18 mouse cellular contexts compared by ENCODE assay signal in the genomic region with DNA sequence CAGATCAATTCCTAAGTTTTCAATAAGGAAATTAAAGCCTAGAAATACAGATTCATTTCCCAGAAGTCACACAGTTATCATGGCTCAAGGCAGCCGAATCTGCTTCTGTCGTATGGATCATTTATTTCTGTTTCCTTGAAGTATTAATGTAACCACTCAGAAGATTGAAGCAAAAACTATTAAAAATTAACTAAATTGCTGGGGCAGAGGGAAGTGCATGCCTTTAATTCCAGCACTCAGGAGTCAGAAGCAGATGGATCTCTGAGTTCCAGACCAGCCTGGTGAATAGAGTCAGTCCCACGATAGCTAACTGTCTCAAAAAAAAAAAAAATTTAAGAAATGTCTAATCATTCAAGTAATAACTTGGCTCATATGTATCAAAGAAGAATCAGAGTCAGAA. TPM values are rescaled to one million over a fixed set of nuclear protein-coding genes. Genes with fewer than 3 reads are reported as not detected.
DNase-seq lines count a peak whose midpoint lies in the region; ATAC-seq and TF ChIP-seq lines count a peak whose summit lies in the region.
"Had no signal": no experiment of that assay in that cellular context is flagged by ENCODE, and none has a peak within 500 bp of the region (broad histone marks: within the 10 kb centered on the region; RNA-seq: fewer than 3 reads in every experiment).

No protein-coding gene starts in this region.

- peak; percentile 52 for DNase-seq in kidney, adult 2 months
- DNase-seq in kidney, adult 9 months: peak; percentile 32
- no peak for DNase-seq in kidney, adult 18-20 months
- DNase-seq in kidney, adult 11 months: no peak
- DNase-seq: adrenal gland, adult 2 months; adrenal gland, adult 8-10 months; adrenal gland, postnatal 10 days; adrenal gland, postnatal 14 days; adrenal gland, postnatal 25 days; adrenal gland, postnatal 36 days; B cell, adult 2 months; cerebellum, adult 11 months; cerebellum, adult 11-12 months; cerebellum, adult 18-20 months had no signal

- 31% methylated on average over 3 of the region's 3 CpGs for WGBS in kidney, adult 2 months
- WGBS in kidney, embryonic 14.5 days: 70% methylated on average over 3 of the region's 3 CpGs
- 63% methylated on average over 3 of the region's 3 CpGs for WGBS in kidney, embryonic 16.5 days

- H3K9me3 ChIP-seq in kidney, embryonic 14.5 days (ENCODE audit: control insufficient read depth, low read length): no peaks in the 10 kb centered on the region
- H3K9me3 ChIP-seq in kidney, embryonic 16.5 days (ENCODE audit: low read length): no peaks in the 10 kb centered on the region

- no peak overlapping the region for H3K9ac ChIP-seq in kidney, embryonic 14.5 days (ENCODE audit: low read depth, low read length)
- no peak overlapping the region for H3K9ac ChIP-seq in kidney, embryonic 16.5 days (replicated peaks; ENCODE audit: low read length)

- no peak overlapping the region for H3K4me3 ChIP-seq in kidney, adult 2 months (ENCODE audit: insufficient read depth, low read depth, low read length)
- H3K4me3 ChIP-seq in kidney, embryonic 14.5 days (ENCODE audit: low read length): no peak overlapping the region
- no peak overlapping the region for H3K4me3 ChIP-seq in kidney, embryonic 16.5 days (ENCODE audit: low read length)

- H3K4me2 ChIP-seq in kidney, embryonic 14.5 days (replicated peaks; ENCODE audit: low read depth, low read length): no peak overlapping the region
- no peak overlapping the region for H3K4me2 ChIP-seq in kidney, embryonic 16.5 days (replicated peaks; ENCODE audit: low read depth, low read length)

- H3K36me3 ChIP-seq in kidney, adult 2 months (ENCODE audit: control insufficient read depth, insufficient read depth, low read length): peaks cover 4% of the 10 kb centered on the region; the same call in 1 of the 2 replicates
- H3K36me3 ChIP-seq in kidney, embryonic 14.5 days (ENCODE audit: control insufficient read depth, insufficient read depth, low read length): peaks cover 70% of the 10 kb centered on the region
- peaks cover 49% of the 10 kb centered on the region for H3K36me3 ChIP-seq in kidney, embryonic 16.5 days (ENCODE audit: insufficient read depth, low read length)

- ATAC-seq in kidney, embryonic 14.5 days (ENCODE audit: low FRiP score, low TSS enrichment): no peak
- peak; percentile 51; the same call in 1 of the 2 replicates for ATAC-seq in kidney, embryonic 16.5 days (ENCODE audit: low FRiP score, low TSS enrichment)
- ATAC-seq: Patski had no signal

- H3K27ac ChIP-seq in kidney, adult 2 months (ENCODE audit: insufficient read depth, low read depth, low read length): no peak overlapping the region
- H3K27ac ChIP-seq in kidney, embryonic 14.5 days (ENCODE audit: low read depth, low read length): no peak overlapping the region
- H3K27ac ChIP-seq in kidney, embryonic 16.5 days (ENCODE audit: low read length): peak overlapping the region; percentile 57; the same call in 1 of the 2 replicates

- TF ChIP-seq POLR2A in kidney, adult 2 months (IDR thresholded peaks at IDR 0.05; ENCODE audit: low read depth, low read length): no peak

- no peak for TF ChIP-seq CTCF in kidney, adult 2 months (conservative IDR thresholded peaks at IDR 0.05; ENCODE audit: insufficient read depth, insufficient read length, low read depth, low read length)

- H3K4me1 ChIP-seq in kidney, adult 2 months (ENCODE audit: control insufficient read depth, insufficient read depth, low read length): peaks cover 3% of the 10 kb centered on the region; the same call in 1 of the 2 replicates
- no peaks in the 10 kb centered on the region for H3K4me1 ChIP-seq in kidney, embryonic 14.5 days (ENCODE audit: control insufficient read depth, insufficient read depth, low read length)
- H3K4me1 ChIP-seq in kidney, embryonic 16.5 days (ENCODE audit: insufficient read depth, low read length): peaks cover under 1% of the 10 kb centered on the region; the same call in 1 of the 2 replicates

- H3K27me3 ChIP-seq in kidney, adult 2 months (replicated peaks; ENCODE audit: control insufficient read depth, insufficient read depth, low read length): no peaks in the 10 kb centered on the region
- no peaks in the 10 kb centered on the region for H3K27me3 ChIP-seq in kidney, embryonic 14.5 days (ENCODE audit: control insufficient read depth, insufficient read depth, low read length)
- no peaks in the 10 kb centered on the region for H3K27me3 ChIP-seq in kidney, embryonic 16.5 days (ENCODE audit: insufficient read depth, low read length)
- H3K27me3 ChIP-seq: CH12.LX, Patski had no signal

RNA-seq across cellular contexts. Expression of gene Ifnar1, which starts 6.4 kb away (rescaled TPM):
- polyA plus RNA-seq in kidney, adult 2 months (2012; rRNA removed): 20.8 and 22.2 TPM in 2 replicates
- polyA plus RNA-seq in kidney, embryonic 14.5 days (2014; fragmentation: Nextera tagmentation; extraction: Ambion mirVana): 37.8 and 69.6 TPM in 2 replicates
- 67.3 and 71.8 TPM in 2 replicates for polyA plus RNA-seq in kidney, embryonic 16.5 days (2015; fragmentation: Nextera tagmentation; extraction: Ambion mirVana)

RNA-seq across cellular contexts. Expression of gene Ifngr2, which starts 55.4 kb away (rescaled TPM):
- 15.1 and 17.7 TPM in 2 replicates for polyA plus RNA-seq in kidney, adult 2 months (2012; rRNA removed)
- 36.0 and 45.7 TPM in 2 replicates for polyA plus RNA-seq in kidney, embryonic 14.5 days (2014; fragmentation: Nextera tagmentation; extraction: Ambion mirVana)
- polyA plus RNA-seq in kidney, embryonic 16.5 days (2015; fragmentation: Nextera tagmentation; extraction: Ambion mirVana): 52.1 and 52.7 TPM in 2 replicates

Comparison
In these comparisons a context has a peak if more than half of its experiments do, and no peak if none do; other contexts are left out.
1. DNase-seq: peak in kidney, adult 2 months (single experiment) and kidney, adult 9 months (single experiment); none in kidney, adult 18-20 months (single experiment) and kidney, adult 11 months (single experiment).